Mouse (Mus musculus) T-helper 2 cell (primary cell): ENCODE results near the gene Mpo.

Experiments used
- in situ Hi-C: fragments of 300-600 bp; cut with MboI, MseI; formaldehyde crosslinking; loops from one replicate; pipeline ENCODE4 v1.15.1; 2025; ENCODE audit warnings: high pct_unique_total_duplicates

Mpo gene

DNA sequence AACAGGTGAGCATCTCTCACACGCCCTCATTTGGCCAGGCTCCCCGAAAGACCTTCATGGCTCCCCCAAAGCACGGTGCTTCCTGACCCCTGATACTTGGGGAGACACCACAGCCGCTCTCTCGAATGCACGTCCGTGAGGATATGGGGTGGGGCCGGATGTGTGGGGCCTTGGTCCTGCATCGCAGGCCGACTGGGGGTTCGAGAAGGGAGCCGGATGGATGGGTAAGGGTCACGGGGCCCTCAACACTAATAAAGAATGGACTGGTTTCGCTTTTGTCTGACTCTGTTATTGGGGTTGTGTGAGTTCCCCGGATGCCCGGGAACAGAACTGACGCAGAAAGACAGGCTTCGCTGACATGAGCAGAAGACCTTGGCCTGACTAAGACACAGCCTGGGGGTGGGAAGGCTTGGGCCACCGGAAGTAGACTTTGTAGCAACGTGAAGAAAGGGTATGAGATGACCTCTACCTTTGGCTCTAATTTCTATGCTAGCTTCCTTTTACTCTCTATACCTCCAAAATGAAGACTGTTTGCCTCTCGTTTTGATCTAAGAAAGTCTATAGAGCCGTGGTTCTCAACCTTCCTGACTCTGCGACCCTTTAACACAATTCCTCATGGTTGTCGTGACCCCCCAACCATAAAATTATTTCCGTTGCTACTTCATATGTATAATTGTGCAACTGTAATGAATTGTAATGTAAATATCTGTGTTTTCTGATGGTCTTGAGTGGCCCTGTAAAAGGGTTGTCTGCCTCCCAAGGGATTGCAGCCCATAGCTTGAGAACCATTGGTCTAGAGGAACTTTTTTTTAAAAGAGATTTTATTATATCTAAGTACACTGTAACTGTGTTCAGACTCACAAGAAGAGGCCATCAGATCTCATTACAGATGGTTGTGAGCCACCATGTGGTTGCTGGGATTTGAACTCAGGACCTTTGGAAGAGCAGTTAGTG, 36.1 kb upstream of the Mpo start:
- in situ Hi-C loops: loop anchor here (10.0 kb wide), 2 partner anchors 288 to 1182 kb away; partner anchors contain the start of gene Srsf1

DNA sequence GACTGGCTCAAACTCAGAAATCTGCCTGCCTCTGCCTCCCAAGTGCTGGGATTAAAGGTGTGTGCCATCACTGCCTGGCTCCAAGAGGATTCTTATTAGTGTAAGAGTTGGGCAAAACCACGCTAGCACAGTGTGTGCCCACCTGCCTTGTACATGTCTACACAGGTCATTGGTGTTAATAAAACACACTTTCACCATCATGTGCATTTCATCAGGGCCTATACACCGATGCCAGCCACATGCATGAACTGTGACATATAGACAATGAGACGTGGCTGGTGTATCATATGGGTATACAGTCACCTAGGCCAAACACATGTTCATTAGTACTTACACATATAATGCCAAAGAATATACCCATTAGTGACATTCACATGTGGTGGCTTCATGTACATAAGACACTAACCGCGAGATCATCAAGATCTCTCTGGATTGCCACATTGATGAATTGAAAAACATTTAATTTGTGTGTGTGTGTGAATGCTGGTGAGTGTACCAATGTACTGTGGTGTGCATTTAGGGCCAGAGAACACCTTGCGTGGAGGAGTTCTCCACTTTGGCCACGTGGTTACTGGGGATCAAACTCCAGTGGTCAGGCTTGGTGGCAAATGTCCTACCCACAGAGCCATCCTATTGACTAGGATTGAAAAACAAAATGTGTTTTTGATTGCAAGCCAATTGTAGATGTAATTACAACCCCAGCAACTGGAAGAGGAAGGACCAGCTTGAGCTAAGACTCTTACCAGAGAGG, 35.0 kb upstream of the Mpo start:
- in situ Hi-C loops: loop anchor here (10.0 kb wide), 2 partner anchors 286 to 1184 kb away; partner anchors contain the start of gene Srsf1

DNA sequence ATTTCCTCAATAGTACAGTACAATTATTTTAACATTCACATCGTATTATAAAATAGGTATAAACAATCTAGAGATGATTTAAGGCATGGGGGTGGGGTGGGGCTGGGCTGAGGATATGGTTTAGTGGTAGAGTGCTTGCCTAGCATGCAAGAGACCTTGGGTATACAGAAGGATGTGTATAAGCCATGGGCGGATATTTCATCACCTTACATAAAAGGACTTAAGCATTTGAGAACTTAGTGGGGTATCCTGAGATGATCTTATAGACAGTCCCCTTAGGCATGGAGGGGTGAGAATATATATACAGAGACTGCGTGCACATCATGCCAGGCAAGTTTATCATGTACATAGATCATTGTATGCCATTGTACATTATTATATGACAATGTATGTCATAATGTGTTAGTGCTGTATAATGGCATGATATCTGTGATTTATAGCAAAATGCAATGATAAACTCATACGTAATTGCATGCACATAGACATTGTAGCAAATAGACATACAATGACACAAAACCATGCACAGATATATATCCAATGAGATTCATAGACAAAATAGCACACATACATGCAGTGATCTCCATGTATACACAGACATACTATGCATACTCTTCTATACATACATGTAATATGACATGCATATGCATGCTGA, 34.3 kb upstream of the Mpo start:
- in situ Hi-C loops: loop anchor here (10.0 kb wide), 2 partner anchors 286 to 1184 kb away; partner anchors contain the start of gene Srsf1

DNA sequence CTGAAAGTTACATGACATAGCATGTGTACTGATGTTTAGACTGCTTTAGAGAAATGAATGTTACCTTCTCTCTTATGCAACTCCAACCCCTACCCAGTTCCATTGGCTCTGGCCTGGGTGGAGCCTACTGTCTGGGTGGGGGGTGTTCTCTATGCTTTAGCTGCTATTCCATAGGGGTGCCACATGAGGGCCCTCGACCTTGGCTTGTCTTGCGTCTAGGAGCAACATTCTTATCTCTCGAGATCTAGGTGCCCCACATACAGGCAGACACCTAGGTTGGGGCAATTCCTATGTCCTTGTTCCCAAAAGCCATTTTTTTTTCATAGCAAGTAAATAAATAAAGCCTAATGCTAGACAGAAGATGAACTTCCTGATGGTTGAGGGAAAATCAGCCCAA, 33.8 kb upstream of the Mpo start:
- in situ Hi-C loops: loop anchor here (5.0 to 10.0 kb wide), 3 partner anchors 32 to 1185 kb away; partner anchors contain the start of gene Srsf1

DNA sequence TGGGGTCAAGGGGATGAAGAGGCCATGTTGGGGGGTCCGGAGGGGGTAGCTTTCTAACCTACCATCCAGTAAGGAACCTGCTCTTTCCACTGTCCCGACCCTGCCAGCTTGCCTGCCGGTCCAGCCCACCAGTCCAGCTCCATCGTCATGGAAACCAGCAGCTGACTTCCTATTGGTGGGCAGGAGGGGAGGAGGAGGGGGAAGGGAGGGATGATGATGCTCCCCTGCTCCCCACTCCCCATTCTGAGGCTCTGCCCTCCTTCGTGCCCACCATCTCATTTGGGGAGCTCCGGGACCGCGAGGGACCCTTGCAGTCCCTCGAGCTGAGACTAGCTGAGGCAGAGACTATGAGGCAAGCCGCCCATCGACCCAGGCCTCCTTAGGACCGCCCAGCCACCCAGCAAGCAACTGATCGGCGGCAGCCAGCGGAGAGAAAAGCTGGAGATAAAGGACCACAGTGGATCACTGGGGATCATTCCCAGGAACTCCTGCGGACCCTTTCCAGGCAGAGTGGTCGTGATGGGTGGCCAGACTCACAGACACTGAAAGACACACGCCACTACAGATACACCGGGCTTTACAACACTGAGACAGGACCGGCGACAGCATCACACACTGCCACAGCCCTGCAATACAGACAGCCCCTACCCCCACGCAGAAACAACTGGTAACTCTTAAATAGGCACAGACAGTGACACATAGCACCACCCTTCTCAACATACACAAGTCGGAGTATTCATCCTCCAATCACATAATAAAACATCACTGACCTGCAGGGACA, 32.9 kb upstream of the Mpo start, which contains the start of gene Tspoap1:
Tspoap1 (plus strand) TSS at position 241 of the 781 bp plus-strand sequence.
- in situ Hi-C loops: loop anchor here (5.0 kb wide), 1 partner anchor 33 kb away; no protein-coding TSS in a partner anchor

DNA sequence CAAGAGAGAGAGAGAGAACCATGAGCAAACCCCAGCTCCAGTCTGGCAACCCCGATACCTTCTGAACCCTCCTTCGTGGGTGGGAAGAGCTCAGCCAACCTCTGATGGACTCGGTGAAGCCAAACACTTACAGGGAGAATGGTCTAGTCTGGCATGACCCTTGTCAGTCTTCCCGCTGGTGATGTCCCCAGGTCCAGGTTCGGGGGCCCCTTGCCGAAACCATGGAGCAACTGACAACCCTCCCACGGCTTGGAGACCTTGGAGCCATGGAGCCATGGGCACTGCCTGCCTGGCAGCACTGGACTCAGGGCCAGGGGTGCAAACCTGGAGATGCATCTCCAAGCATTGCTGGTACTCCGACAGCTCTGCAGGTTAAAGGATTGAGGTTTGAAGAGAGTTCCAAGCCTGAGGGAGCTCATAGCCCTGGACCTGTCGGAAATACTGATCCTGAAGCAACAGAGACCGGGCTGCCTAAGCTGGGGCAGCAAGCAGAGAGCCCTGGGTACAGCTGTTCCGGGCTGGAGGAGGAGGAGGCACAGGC, 32.1 kb upstream of the Mpo start:
- in situ Hi-C loops: loop anchor here (5.0 kb wide), 1 partner anchor 34 kb away; no protein-coding TSS in a partner anchor

DNA sequence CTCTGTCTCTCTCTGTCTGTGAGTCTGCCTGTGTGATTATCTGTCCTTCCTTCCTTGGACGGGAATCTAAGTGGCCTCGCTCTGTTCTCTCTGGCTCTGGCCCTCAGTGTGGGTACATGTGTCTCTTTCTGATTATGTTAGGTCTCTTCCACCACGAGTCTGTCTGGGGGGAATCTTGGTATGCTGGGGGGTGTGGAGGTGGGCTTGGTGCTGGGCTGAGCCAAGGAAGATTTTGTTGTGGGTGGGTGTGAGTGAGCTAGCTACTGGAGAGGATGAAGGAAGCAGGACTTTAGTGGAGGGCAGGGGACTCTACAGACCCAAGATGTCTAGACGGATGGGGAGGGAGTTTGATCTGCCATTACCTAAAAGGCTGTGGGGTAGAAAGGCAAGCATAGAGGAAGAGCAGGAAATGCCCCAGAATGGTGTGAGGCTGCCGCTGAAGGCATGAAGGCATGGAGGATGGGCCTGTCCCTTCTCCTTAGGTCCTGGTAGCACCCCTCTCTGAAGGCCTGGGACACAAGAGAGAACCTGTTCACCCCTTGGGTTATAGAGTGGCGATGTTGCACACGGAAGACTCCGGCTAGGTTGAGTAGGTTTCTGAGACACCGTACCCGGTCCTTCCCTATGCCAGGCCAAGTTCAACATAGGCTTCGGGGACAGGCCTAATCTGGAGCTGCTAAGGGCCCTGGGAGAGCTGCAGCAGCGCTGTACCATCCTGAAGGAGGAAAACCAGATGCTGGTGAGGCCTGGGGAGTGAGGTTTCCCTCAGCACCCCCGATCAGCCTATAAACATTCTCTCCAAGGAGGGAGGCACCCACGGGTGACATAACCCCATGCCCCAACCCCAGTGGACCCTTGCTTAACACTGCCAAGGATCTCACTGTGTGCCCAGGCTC, 31.3 kb upstream of the Mpo start:
- in situ Hi-C loops: loop anchor here (5.0 kb wide), 1 partner anchor 35 kb away; no protein-coding TSS in a partner anchor

DNA sequence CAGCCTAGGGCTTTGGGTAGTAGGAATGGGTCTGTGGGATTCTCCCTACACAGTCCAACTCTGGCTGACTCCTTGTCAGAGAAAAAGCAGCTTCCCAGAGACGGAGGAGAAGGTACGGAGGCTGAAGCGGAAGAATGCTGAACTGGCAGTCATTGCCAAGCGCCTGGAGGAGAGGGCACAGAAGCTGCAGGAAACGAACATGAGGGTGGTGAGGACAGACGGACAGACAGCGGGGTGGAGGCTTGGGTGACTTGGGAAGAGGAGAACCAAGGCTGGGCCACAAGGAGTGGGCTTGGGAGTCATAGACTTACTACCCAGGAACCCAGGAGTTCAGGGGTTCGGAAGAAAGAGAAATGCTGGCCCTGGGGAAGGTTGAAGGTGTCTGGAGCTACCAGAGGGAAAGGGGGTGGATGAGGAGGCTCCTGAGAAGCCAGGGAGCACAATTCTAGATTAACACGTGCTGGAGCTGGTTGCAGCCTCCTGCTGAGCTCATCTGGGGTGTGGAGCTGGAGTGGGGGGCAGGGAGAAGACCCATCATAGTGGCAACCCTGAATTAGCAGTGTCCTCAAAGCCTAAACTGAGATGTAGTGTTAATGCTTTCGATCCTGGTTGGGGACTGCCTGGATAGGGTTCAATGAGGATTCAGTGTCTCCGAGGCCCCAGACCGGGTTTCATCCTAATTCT, 30.5 kb upstream of the Mpo start:
- in situ Hi-C loops: loop anchor here (5.0 kb wide), 1 partner anchor 36 kb away; no protein-coding TSS in a partner anchor

DNA sequence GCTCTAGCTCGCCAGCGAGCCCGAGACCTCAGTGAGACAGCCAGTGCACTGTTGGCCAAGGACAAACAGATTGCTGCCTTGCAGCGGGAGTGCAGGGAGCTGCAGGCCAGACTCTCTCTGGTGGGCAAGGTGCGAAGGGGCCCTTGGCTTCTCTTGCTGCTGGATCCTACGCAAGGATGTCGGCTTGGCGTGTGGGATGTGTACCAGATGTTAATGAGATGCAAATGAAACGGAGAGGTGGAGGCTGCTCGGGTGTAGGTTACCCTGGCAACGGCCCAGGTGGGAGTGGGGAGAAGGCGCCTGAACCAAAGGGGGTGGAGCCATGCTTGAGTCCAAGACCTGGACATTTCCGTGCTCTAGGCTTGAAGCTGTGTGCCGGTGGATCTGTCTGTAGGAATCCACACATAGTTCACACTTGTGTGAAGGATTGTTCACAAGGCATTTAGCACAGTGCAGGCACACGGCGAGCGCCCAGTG, 29.8 kb upstream of the Mpo start:
- in situ Hi-C loops: loop anchor here (5.0 kb wide), 1 partner anchor 36 kb away; no protein-coding TSS in a partner anchor

DNA sequence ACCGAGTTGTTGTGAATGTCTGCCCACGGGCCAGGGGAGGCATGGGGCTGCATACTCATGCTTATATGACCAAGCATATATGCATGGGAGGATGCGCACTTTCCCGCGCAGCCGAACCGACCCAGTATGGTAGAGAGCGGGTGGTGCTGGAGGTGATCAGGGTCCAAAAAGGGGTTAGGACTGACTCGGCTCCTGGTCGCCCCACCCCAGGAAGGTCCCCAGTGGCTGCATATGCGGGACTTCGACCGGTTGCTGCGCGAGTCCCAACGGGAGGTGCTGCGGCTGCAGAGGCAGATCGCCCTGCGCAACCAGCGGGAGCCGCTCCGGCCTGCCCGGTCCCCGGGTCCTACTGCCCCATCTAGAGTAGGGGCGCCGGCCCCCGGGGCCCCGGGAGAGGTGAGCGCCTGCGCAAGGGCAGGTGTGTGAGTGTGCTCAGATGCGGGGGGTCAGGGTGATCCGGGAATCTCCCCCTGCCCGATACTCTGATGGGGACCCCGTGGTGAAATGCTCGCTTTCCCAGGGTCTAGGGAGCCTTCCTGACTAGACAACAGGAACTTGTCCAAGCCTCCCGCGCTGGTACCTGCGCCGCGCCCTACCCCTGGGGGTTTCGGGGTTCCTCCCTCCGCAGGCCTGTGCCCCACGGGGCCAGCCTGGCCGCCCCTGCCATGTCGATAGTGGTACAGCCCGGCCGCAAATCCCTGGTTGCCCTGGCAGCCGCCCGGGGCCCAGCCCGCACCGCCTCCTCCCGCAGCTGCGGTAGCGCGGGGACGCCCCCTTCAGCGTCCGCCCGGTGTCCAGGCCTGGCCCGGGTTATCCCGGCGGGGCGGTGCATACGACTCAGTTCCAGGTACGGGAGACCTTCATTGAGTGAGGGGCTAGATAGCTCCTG, 29.1 kb upstream of the Mpo start:
- in situ Hi-C loops: loop anchor here (5.0 kb wide), 1 partner anchor 37 kb away; no protein-coding TSS in a partner anchor

DNA sequence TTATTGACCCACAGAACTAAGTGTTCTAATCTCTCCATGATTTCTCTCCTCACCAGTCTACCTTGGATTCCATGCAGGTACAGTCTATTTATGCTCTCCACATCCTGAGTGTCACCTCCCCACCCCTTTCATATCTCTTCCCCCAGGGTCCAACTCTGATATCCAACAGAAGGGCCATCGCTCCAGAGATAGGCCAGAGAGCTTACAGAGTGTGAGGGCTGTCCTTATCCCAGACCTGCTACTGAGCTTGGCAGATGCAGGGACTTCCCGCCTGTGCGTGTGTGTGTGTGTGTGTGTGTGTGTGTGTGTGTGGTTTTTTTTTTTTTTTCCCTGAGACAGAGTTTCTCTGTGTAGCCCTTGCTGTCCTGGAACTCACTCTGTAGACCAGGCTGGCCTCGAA, 24.6 kb upstream of the Mpo start:
- in situ Hi-C loops: loop anchor here (5.0 kb wide), 1 partner anchor 106 kb away; the partner anchor contains the start of gene Rnf43

DNA sequence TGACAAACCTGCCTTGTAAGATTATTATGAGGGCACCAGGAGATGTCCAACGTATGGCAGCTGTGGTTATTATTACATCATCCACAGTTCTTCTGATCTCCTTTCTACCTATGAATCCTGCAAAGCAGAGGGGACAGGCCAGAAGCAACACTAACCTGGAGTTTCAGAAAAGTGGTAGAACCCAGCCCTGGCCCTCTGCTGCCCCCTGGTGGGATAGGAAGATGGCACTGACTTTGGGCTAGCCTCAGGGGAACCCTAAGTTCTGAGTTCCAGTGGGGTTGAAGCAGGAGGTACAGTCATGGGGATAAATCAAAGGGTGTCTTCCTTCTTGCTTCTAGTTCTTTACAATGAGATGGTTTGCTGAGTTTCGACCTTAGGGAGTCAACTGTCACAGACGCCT, 22.4 kb upstream of the Mpo start:
- in situ Hi-C loops: no loop called here

DNA sequence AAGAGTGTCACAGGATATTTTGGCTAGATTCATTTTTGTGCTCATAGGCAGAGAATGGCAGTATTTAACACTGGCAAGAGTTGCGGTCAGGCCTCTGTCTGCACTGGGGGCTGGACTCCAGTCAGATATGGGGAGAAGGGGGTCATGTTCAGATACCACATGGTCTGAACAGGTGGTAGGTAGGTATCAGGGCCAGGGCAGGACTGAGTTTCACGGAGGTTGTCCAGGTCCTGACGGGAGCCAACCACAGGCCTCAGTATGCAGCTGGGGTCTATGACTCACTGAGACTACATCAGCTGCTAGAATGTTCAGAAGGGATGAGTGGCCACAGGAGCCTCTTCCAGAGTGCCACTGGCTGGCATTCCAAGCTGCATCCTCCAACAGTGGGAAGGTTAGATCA, 21.0 kb upstream of the Mpo start:
- in situ Hi-C loops: no loop called here

DNA sequence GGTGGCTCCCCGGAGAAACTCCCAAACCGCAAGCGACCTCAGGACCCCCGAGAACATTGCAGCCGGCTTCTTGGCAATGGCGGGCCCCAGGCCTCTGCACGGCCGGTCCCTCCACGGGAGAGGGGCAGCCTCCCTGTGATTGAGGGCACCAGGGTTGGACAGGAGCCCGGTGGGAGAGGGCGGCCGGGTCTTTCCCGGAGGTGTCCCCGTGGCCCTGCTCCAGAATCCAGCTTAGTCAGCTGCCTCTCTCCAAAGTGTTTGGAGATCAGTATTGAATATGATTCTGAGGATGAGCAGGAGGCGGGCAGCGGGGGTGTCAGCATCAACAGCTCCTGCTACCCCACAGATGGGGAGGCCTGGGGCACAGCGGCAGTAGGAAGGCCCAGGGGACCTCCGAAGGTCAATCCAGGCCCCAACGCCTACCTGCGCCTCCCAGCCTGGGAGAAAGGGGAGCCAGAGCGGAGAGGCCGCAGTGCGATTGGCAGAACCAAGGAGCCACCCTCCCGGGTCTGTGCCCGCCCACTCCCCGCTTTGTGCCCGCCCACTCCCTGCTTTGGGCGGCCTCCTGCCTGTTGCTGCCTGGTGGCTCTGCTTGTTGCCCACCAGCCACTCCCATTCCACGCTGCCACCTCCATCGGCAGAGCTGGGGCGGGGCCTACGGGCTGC, 15.1 kb upstream of the Mpo start:
- in situ Hi-C loops: no loop called here

DNA sequence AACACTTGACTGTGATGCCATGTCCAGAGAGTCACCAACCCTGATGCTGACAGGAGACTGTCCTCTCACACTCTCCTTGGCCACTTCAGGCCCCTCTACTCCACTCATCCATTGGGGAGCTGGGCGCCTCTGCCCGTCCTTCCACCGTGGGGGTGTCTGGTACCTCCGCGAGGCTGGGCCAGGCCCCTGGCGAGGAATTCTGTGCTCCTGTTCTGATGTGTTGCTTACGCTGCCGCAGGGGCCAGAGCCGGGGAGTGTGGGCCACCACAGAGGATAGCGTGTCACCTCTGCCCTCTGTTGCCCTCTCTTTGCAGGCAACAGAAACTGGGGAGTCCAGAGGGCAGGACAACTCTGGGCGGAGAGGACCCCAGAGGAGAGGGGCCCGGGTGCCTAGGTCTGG, 14.5 kb upstream of the Mpo start:
- in situ Hi-C loops: no loop called here

DNA sequence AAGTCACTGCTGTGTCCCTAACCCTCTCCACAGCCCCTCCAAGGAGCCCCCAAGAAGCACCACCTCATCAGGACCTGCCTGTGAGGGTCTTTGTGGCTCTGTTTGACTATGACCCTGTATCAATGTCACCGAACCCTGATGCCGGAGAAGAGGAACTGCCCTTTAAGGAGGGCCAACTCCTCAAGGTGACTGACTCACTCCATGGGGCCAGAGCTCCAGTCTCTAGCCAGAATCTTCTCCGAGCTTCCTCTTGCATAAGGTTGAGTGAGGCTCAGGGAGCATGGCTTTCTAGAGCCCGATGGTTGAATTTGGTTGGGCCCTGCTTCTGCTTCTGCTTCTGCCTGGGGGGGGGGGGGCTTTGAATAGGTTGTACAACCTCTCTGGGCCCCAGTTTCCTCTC, 14.0 kb upstream of the Mpo start:
- in situ Hi-C loops: no loop called here

DNA sequence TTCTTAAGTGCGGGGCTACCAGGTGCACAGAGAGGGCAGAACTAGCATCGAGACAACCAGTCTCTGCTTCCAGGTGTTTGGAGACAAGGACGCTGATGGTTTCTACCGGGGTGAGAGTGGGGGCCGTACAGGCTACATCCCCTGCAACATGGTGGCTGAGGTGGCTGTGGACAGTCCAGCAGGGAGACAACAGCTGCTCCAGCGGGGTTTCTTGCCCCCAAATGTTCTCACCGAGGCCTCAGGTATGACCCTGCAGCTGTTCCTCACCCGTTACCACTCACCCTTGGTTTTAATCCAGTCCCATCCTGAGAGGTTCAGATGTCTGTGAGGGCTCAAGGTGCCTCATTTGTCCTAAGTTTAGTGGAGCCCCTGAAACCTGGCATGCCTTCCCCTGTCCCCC, 13.3 kb upstream of the Mpo start:
- in situ Hi-C loops: no loop called here
